Mouse (Mus musculus) fibroblast of lung, adult 2 months (primary cell): ENCODE data around the gene Fmnl1.

ENCODE experiments used
- DNase-seq: peaks from one replicate; pipeline ENCODE4 v3.0.0-alpha.2; 2011; ENCODE audit warnings: low read depth

Fmnl1 gene

DNA sequence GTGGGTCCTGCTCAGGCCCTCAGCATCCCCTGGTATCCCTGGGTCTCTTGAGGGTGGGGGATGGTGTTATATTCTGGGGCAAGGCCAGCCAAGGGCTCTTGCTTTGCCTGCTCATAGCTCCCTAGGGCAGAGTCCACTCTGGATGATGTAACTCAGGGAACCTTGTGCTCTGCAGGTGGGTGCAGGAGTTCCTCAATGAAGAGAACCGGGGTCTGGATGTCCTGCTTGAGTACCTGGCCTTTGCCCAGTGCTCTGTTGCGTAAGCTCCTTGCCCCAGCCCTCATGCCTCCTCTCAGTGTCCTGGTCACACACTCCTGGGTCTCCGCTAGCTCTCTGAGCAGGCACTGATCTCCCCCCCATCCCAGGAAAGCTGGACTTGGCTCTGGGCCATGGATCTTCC, 11.0 kb downstream of the Fmnl1 start:
- no peak for DNase-seq

DNA sequence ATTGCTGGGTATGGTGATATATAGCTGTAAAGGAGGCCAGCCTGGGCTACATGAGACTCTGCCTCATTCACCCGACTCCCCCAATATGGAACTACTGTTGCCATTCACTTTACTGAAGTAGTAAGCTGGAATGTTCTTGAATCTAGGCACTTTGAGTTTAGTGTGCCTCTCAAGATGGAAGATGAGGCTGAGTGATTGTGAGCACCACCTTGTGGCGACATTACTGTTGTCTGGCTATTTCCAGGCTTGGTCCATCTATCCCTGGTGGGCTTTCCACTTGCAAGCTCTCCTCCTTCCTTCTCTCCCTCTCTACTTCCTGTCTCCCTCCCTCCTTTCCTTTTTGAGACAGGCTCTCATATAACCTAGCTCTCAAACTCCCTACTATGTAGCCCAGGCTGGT, 14.0 kb downstream of the Fmnl1 start:
- peak; percentile 13 for DNase-seq

DNA sequence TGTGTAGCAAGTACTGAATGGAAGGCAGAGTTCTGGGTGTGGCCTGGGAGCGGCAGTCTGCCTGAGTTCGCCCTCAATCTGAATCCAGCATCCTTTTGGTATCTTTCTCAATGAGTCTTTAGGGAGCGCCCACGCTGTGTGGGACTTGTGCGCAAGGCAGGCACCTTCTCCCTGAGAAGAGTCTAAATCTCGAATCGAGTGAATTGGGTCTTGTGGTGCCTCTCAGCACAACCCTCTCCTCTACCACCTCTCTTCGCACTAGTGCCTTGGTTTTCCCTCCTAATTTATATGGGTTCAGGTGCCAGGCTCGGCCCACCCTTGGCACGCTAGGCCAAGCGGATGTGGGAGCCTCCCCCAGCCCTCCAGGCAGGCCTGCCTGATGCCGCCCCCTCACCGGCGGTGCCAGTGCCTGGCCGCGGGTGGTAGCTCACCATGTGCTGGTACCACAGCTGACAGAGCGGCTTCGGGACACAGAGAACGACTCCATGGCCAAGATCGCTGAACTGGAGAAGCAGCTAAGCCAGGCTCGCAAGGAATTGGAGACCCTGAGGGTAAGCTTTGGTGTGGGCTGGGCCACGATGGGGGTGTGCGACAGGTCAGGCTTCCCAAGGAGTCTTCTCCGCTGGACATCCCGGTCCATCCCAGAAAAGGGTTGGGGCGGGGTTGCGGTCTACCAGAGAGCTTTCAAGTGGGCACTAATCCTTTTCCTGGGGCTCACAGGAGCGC, 21.5 kb downstream of the Fmnl1 start:
- no peak for DNase-seq

DNA sequence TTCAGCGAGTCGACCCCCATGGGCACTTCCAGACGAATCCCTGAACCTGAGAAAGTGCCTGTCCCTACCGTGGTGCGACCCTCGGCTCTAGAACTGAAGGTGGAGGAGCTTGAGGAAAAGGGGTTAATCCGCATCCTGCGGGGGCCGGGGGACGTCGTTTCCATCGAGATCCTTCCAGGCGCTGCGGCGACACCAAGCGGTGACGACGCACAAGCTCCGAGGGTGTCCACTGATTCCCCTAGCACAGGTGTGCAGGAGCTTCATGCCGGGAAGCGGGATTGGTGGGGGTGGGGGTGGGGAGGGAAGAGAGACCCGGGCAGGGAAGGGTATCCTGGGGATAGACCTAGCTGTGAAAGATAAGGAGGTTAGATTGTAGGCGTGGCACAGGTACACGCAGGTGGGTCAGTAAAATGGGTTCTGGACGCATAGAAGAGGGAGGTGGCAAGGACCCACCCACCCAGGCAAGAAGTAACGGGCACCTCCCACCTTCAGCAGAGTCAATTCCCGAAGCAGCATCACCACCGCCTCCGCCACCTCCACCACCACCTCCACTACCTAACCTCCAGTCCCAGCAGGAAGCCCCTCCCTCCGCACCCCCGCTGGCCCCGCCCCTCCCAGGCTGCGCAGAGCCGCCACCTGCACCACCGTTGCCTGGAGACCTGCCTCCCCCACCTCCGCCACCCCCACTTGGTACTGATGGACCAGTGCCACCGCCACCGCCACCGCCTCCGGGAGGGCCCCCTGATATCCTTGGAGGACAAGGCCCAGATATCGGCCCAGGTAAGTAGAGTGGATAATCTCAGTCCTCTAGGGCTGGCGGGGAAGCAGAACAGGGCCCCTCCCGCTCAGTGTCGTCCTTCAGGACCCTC, 22.3 kb downstream of the Fmnl1 start:
- no peak for DNase-seq

DNA sequence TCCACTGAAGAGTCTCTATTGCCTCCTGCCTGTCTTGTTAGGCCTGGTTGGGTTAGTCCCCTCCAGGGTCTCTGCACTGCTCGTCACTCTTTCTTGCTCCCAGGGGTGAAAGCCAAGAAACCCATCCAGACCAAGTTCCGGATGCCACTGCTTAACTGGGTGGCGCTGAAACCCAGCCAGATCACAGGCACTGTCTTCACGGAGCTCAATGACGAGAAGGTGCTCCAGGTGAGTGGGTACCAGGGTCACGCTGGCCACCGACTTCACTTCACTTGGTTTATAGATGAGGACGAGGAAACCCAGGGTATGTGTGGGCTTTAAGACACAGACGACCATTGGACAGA, 22.9 kb downstream of the Fmnl1 start:
- no peak for DNase-seq

DNA sequence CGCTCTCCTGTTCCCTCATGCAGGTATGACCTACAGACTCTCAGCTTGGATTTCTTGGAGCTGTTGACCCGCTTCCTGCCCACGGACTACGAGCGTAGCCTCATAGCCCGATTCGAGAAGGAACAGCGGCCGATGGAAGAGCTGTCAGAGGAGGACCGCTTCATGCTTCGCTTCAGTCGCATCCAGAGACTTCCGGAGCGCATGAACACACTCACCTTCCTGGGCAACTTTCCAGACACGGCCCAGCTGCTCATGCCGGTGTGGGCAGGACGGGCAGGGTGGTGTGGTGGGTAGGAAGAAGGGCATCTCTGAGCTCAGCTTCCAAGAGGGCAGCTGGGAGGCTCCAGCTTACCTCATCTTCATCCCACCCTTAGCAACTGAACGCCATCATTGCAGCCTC, 24.3 kb downstream of the Fmnl1 start:
- DNase-seq = no peak

DNA sequence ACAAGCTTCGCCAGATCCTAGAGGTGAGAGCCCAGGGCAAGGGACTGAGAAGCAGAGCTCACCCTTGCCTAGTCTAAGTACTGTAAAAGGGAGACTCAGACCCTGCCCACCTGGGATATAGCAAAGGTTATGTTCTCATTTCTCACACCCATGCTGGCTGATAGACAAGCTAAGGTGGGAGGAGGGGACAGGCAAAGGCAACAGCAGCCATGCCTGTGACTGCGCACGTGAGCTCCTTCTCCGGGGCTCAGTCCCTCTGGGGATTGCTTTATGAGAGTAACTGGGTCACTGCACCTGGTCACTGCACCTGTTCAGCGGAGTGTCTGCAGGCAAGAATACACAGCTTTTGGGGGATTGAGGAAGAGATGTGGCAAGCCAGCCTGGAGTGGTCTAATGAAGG, 24.7 kb downstream of the Fmnl1 start:
- DNase-seq = no peak

DNA sequence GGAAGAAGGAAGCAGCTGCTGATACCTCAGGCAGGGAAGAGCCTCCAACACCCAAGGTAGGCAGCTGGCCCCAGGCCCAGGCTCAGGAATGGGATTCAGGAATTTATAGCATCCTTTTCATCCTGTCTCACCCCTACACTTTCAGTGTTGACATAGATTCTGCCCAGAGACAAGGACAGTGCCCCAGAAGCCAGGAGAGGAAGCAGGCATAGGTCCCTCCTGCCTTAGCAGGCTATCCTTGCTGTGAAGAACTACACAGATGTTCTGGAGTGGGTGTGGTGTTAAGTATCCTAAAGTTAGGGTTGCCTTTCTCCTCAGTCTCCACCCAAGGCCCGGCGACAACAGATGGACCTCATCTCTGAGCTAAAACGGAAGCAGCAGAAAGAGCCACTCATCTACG, 26.4 kb downstream of the Fmnl1 start:
- no peak for DNase-seq

DNA sequence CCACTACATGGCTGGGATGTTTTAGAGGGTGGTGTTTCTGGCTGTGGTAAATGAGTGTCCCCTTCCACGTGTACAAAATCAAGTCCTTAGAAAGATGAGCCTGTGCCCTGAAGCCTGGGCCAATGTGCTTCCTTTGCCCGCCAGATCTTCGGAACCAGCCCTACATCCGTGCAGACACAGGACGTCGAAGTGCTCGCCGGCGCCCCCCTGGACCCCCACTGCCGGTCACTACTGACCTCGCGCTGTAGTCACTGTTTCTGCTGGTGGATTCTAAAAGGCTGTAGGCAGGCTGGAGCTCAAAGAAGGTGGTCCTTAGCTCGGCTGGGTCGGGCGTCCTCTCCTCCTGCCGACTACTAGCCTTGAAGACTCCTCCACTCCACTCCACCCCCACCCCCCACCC, 27.4 kb downstream of the Fmnl1 start:
- DNase-seq = no peak

DNA sequence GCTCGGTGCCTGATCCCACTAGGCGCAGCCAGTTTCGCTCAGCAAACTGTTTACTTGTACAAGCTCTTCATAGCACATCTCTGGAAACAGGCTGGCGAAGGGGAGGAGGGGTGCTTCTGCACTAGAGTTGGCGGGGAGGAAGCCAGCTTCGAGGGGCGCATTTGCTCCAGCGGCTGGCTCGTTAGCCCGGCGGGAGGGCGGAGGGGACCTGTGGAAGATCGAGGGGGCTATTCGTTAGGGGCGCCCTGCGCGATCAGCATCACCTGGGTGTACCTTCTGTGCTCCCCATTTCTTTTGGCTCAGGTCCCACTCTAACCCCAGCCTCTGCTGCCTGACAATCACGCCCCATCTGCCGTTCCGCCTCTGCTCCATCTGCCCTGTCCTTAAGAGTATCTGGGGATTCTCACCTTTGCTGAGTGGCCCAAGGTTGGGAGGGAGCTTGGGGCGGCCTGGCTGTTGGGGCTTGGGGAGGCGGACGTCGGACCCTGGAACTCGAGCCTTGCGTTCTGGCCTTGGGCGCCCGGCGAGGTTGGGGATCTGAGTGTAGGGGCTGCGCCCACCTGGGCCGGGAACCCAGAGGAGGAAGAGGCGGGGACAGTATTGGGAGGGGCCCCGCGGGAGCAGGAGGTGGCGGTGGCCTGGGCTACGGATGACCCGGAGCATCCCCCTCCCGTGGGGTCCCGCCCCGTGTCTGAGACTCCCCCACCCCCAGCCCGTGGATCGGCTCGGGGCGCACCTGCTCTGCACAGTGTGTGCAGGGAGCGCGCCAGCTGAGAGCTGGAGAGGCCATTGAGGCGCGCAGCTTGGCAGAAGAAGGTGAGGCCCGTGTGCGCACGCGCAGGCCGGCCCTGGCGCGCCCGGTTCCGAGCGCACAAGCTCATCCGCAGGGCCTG, 28.2 kb downstream of the Fmnl1 start:
- no peak for DNase-seq

DNA sequence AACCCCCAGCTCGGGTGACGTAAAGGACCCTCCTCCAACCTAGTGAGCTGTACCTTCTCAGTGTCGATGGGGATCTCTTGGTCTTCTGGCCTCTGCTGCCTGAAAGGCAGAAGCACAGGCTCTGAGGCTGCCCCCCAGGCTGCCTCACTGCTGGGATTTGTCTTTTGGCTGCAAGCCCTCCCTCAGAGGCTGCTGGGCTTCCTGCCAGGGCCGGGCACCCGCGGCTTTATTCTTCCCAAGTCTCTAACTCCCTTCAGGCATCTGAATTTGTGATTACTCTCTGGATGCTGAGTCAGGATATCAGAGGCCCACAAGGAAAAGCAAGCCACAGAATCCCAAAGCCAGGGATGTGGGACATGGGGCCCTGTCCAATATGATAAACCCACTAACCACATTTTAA, 30.8 kb downstream of the Fmnl1 start:
- peak; percentile 63 for DNase-seq

DNA sequence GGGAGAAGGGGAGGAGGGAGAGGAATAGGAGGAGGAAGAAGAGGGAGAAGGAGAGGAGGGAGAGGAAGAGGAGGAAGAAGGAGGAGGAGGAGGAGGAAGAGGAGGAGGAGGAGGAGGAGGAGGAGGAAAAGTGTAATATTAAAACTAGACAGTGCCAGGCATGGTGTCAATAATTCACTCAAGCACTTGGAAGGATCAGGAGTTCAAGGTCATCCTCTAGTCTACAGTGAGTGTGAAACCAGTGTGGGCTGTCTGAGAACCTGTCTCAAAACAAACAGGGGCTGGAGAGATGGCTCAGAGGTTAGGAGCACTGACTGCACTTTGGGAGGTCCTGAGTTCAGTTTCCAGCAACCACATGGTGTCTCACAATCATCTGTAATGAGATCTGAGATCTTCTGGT, 31.5 kb downstream of the Fmnl1 start:
- no peak for DNase-seq

DNA sequence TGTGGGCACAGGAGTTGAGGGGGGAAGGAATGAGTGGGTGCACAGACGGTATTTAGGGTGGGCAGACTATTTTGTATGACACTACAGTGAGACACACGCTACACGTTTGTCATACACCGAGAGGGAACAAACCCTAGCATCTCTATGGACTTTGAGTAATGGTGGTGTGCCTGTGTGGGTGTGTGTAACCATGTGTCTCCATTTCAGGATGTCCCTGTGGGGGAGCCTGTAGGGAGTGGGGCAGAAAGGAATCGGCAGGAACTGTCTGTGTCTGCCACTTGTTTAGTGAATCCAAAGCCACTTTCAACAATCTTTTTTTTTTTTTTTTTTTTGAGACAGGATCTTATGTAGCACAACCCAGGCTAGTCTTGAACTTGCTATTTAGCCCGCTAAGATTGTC, 35.3 kb downstream of the Fmnl1 start:
- no peak for DNase-seq

DNA sequence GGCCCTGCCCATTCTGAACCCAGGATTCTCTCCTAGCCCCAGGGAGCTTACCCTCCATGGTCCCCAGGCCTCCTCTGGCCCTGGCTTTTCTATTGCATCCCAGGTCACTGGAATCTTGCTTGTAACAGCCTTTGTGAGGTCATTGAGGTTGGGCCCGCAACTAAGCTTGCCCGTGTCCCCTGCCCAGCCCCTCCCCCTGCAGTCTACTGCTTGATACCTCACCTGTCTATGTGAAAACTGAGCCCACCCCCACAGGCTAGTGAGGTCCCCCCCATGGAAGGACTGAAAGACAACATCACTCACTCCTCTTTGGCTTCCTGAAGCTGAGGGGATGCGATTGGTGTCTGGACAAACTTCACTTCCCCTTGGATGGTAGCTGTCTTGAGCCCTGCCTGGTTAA, 37.6 kb downstream of the Fmnl1 start, which contains the start of gene 1700023F06Rik:
1700023F06Rik (minus strand) TSS at position 101 of the 400 bp plus-strand sequence.
- DNase-seq = no peak

DNA sequence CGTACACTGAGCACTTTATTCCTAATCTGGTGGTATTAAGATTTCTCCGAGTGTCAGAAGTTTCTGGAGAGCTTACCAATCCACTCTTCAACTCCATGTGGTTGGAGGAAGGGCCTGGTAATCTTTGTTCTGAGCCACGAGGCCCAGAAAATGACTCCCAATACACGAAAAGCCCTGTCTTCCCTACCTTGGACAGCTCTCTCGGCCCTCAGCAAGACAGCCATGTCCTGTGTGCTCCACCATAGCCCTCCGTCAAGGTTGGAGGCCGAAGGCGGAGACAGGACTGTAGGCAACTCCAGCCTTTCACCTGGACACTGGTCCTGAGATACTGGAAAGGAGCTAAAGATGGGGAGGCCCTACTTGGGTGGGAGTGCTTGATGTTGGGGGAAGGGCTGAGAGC, 39.4 kb downstream of the Fmnl1 start:
- DNase-seq = no peak

DNA sequence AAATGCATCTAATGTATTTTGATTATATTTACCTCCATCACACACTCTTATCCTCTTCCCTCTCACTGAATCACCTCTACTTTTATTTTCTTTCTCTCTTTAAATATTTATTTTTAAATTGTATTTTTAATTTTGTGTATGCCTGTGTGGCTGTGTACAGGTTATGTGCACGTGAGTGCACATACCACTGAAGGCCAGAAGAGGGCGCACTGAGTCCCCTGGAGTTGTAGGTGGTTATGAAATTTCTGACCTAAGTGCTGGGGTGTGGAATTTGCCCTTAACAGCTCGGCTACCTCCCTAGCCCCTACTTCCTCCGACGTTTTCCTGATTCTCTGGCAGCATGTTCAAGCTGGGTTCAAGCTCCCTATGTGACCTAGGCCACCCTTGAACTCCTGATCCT, 42.8 kb downstream of the Fmnl1 start:
- no peak for DNase-seq

DNA sequence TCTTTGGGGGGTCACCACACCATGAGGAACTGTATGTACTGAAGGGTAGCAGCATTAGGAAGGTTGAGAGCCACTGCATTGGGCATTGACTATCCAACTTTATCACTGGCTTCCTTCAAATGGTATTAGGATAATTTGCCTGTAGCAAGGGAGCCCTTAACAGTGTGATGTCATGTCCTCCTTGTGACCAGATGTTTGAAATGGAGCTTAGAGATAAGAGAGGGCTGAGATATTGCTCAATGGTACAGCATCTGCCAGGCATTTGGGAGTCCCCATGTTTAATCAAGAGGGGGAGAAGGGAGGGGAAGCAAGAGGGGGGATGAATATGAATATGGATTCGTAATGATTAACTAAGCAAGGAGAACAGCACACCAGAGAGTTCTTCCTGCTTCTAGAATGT, 44.4 kb downstream of the Fmnl1 start:
- DNase-seq = no peak

DNA sequence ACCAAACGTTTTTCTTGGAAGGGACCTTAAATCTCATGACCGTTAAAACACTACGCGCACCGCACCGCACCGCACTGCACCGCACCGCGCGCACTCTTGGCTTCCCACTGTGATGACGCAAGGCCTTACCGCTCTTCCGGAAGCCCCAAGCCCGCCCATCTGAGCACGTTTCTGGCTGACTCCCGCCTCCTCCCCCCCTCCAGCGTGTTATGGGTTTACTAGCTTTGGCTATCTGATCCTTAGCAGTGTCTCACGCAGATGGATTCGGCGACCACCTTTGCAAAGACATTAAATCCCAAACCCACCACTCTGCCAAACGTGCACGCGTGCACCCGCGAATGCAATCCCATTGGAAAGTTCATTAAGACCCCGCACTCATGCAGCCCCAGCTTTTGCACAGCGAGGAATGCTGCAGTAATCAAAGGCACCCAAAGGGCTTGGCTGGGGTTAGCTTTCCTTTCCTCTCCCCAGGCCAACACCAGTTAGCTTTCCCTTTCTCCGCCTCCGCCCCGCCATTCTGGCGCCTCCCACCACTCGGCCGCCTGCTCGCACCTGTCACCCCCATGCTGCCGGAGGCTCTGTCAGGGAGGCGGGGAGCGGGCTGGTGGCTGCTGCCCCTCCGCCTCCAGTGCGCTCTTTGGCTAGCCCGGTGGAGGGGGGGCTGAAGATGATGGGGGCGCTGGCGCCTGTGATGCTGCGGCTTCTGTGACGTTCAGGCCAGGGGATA, 47.0 kb downstream of the Fmnl1 start, which contains the start of gene Spata32:
Spata32 (minus strand) TSS at position 643 of the 727 bp plus-strand sequence.
- DNase-seq = no peak

DNA sequence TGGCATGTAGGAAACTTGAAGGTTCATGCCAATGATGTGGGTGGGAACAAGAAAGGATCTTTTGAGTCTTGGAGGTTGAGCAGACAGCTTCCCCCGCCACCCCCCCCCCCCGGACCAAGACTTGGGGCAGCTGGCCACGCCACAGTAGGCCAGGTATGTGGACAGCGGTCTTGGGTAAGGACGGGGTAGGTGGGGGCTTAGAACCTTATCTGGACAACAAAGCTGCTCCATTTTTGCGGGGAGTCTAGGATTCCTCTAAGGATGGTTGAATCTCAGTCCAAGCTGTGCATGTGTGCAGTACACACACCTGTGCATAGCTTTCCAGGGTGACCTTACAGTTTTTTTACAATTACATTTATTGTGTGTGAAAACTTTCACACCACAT, 47.6 kb downstream of the Fmnl1 start:
- no peak for DNase-seq

DNA sequence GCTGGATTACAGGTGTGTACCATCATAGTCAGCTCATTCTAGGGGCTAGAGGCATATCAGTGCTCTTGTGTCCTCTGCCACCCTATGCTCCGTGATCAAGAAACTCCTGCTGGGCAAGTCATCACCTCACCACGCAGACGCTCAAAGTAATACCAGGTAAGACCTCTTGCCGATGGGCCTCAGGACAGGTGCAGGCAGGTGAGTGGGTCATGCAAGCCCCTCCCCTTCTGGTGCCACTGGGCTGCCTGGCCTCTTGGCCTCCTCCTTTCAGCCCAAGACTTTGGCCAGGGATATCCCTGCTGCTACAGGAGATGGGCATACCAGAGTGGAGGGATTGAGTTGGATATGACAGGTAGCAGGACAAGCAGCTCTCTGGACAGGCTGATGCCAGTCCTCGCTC, 48.4 kb downstream of the Fmnl1 start:
- no peak for DNase-seq

DNA sequence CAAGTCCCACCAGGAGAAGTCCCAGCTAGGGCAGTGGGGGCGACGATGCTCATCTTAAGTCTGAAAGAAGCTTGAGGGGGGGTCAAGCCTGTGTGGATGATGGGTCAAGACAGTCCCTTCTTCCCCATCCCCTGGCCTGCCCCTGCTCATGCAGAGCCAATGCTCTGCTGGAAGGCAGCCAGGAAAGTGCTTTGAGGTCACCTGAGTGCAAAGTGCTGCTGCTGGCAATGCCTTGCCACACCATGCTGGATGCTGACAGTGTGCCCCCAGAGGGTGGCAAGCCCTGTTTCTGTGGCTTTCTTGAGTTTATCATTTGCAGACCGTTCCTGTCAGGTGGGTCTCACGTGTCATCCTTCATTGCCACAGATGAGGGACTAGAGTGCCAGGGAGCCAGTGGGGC, 49.1 kb downstream of the Fmnl1 start:
- no peak for DNase-seq

DNA sequence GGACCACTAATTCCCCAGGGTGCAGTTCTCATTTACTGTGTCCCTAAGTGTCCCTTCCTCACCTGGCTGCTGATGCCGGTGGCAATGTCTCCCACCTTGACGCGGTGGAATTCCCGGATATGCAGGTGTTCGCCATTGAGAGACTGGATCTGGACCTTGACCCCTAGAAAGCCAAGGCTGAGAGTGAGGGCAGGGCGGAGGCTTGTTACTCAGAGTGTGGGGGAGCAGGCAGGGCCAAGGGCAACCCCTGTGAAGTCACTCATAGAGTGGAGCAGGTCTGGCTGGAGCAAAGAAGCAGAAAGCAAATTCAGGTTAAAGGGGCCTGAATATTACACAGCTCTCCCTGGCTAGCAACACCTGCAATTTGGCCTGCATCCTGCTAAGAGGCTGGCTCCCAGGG, 50.5 kb downstream of the Fmnl1 start:
- no peak for DNase-seq
